Mouse (Mus musculus) embryonic facial prominence, embryonic 15.5 days (tissue): ENCODE measurements around the gene Dvl3. TPM values are rescaled to one million over a fixed set of nuclear protein-coding genes. Genes with fewer than 3 reads are reported as not detected.

ENCODE experiments used
- ATAC-seq: fragments of 200-750 bp; cut with Nextera tagmentation; 2 replicates; pipeline ENCODE4 v1.8.0; 2017; ENCODE audit warnings: low read depth, moderate TSS enrichment; ENCODE audit not compliant: insufficient number of reproducible peaks, low FRiP score, low TSS enrichment
- H3K27ac ChIP-seq: fragments of 300-500 bp; sonication (generic); replicated peaks from 2 replicates; pipeline ENCODE4 v1.5.1; 2015; ENCODE audit warnings: mild to moderate bottlenecking, inconsistent platforms
- H3K27me3 ChIP-seq: fragments of 300-500 bp; sonication (generic); 2 replicates; pipeline ENCODE4 v1.6.1; 2015; ENCODE audit warnings: inconsistent platforms
- H3K36me3 ChIP-seq: fragments of 300-500 bp; sonication (generic); 2 replicates; pipeline ENCODE4 v1.6.1; 2015; ENCODE audit warnings: mild to moderate bottlenecking, inconsistent platforms
- H3K4me1 ChIP-seq: fragments of 300-500 bp; sonication (generic); 2 replicates; pipeline ENCODE4 v1.6.1; 2015; ENCODE audit warnings: inconsistent platforms
- H3K4me2 ChIP-seq: fragments of 300-500 bp; sonication (generic); replicated peaks from 2 replicates; pipeline ENCODE4 v1.6.1; 2015; ENCODE audit warnings: mild to moderate bottlenecking, inconsistent platforms
- H3K4me3 ChIP-seq: fragments of 300-500 bp; sonication (generic); replicated peaks from 2 replicates; pipeline ENCODE4 v1.5.1; 2015; ENCODE audit warnings: mild to moderate bottlenecking, inconsistent platforms
- H3K9ac ChIP-seq: fragments of 300-500 bp; sonication (generic); 2 replicates; pipeline ENCODE4 v1.6.1; 2015; ENCODE audit warnings: inconsistent platforms
- H3K9me3 ChIP-seq: fragments of 300-500 bp; sonication (generic); replicated peaks from 2 replicates; pipeline ENCODE4 v1.6.1; 2016; ENCODE audit warnings: inconsistent platforms
- WGBS: fragments of 180-500 bp; shearing (Covaris S2); methylation state at CpG from one replicate; pipeline ENCODE4 v1.1.7; 2015; 5-methylcytosine and 5-hydroxymethylcytosine counted together
- polyA plus RNA-seq: library from polyadenylated mRNA; unstranded; fragments of >200 nt; fragmentation: Nextera tagmentation; extraction: Ambion mirVana; gene quantifications from 2 replicates; pipeline ENCODE4 v1.2.1, GENCODE M21; 2015

Gene Dvl3
- polyA plus RNA-seq, 1 experiment from 2014 or later = 31.0 TPM

DNA sequence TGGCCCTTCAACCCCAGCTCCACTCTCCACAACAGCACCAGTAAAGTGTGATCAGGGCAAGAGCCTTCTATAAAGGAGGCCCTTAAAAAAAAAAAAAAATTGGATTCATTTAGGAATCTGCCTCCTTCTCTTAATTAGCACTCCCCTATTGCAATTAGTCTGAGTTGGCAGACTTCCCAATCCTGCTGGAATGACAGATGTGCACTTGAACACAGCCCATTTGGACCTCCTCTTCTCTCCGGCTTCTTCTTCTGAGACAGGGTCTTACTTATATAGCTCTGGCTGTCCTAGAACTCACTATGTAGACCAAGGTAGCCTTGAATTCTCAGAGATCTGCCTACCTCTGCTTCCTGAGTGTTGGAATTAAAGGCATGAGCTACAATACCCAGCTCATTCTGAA lies 12.6 kb downstream of the Dvl3 start:
- Histone ChIP-seq H3K4me3 (no peak overlapping the region), H3K4me2 (no peak overlapping the region), H3K9ac (no peak overlapping the region), H3K27me3 (no peaks in the 10 kb centered on the region), H3K27ac (no peak overlapping the region), H3K4me1 (no peaks in the 10 kb centered on the region), H3K36me3 (peaks cover 88% of the 10 kb centered on the region), H3K9me3 (no peaks in the 10 kb centered on the region)
- ATAC-seq = no peak
- WGBS = 60% methylated on average over 1 of the region's 1 CpGs

DNA sequence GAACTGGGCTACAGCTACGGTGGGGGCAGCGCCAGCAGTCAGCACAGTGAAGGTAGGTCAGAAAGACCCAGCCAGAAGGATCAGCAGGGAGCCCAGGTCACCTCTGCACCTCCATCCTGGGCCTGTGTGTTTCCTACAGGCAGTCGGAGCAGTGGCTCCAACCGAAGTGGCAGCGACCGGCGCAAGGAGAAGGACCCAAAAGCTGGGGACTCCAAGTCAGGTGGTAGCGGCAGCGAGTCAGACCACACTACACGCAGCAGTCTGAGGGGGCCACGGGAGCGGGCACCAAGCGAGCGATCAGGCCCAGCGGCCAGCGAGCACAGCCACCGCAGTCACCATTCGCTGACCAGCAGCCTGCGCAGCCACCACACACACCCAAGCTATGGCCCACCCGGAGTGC lies 14.2 kb downstream of the Dvl3 start:
- Histone ChIP-seq H3K4me3 (no peak overlapping the region), H3K27ac (no peak overlapping the region), H3K36me3 (peaks cover 75% of the 10 kb centered on the region), H3K27me3 (no peaks in the 10 kb centered on the region), H3K9me3 (no peaks in the 10 kb centered on the region), H3K4me2 (no peak overlapping the region), H3K9ac (no peak overlapping the region), H3K4me1 (peaks cover 2% of the 10 kb centered on the region; the same call in 1 of the 2 replicates)
- ATAC-seq = no peak
- 97% methylated on average over 20 of the region's 20 CpGs for WGBS

DNA sequence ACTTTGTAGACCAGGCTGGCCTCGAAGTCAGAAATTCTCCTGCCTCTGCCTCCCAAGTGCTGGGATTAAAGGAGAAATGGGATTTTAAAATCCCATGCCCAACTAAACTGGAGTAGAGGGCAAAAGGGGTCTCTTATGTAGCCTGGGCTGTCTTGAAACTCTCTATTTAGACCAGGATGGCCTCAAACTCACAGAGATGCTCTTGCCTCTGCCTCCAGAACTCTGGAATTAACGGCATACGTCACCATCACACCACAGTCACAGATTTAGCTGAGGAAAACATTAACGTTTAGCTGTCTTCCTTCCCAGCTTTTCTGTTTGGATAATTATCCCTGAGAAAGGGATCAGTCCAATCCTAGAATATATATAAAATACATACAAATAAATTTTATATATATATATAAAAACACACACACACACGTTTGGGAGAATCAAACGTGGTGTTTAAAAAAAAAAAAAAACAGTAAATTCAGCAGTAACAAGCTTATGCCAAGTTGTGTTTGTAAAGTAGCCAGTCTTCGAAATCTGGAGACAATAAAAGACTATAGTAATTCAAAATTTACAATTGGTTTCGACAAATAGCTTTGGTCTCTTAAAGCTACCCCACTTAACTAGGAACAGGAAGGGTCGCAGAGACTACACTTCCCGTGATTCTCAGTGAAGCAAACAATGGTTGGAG lies 18.0 kb downstream of the Dvl3 start:
- Histone ChIP-seq H3K27ac (no peak overlapping the region), H3K4me1 (peaks cover 24% of the 10 kb centered on the region), H3K36me3 (peaks cover 58% of the 10 kb centered on the region), H3K9me3 (no peaks in the 10 kb centered on the region), H3K9ac (no peak overlapping the region), H3K4me2 (peak overlapping the region; percentile 28; the same call in 1 of the 2 replicates), H3K27me3 (no peaks in the 10 kb centered on the region), H3K4me3 (no peak overlapping the region)
- 36% methylated on average over 10 of the region's 10 CpGs for WGBS
- ATAC-seq = no peak

GRCm38 (mm10) chr16:20535296-20536080 lies 18.7 kb downstream of the Dvl3 start, which contains the start of gene Ap2m1:
TSS of gene Ap2m1 (plus strand) at chr16:20535478.
- H3K27me3 ChIP-seq = no peaks in the 10 kb centered on the region
- H3K4me1 ChIP-seq = peaks cover 24% of the 10 kb centered on the region
- H3K36me3 ChIP-seq = peaks cover 58% of the 10 kb centered on the region
- peak within 1 kb of the TSS; percentile 93 for H3K4me3 ChIP-seq
- peak; percentile 98 for ATAC-seq
- peak within 1 kb of the TSS; percentile 93 for H3K9ac ChIP-seq
- no peaks in the 10 kb centered on the region for H3K9me3 ChIP-seq
- under 1% methylated on average over 51 of the region's 52 CpGs for WGBS
- peak within 1 kb of the TSS; percentile 88 for H3K27ac ChIP-seq
- H3K4me2 ChIP-seq = peak within 1 kb of the TSS; percentile 67

DNA sequence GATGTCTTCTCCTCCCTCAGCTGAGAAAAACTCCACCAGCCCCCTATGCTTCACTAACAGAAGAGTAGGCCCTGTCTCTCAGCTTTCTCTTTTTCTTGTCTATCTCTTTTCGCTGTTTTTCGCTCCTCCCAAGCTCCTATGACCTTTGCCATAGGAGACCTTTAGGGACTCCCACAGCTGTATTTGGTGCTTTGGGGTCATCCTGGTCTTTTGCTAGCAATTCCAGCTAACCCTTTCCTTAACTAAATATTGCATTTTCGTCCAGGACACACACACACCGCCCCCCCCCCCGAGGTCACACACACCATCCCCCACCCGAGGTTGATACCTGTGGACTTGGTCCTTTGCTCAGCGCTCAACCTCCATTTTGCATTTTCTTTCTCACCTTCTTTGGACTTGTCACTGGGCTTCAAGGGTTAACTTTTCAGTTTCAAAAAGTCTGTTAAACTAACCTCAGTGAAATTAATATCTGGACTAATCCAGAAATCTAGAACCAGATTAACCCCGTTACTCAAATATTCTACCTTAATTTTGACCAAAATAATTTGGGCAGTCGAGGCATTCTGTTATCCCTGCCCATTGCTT lies 19.4 kb downstream of the Dvl3 start:
- Histone ChIP-seq H3K36me3 (peaks cover 58% of the 10 kb centered on the region), H3K27me3 (no peaks in the 10 kb centered on the region), H3K4me1 (peaks cover 24% of the 10 kb centered on the region), H3K27ac (peak overlapping the region; percentile 88), H3K4me3 (peak overlapping the region; percentile 93), H3K4me2 (peak overlapping the region; percentile 67), H3K9ac (peak overlapping the region; percentile 93), H3K9me3 (no peaks in the 10 kb centered on the region)
- 26% methylated on average over 9 of the region's 9 CpGs for WGBS
- no peak for ATAC-seq

- Histone ChIP-seq H3K4me1 (peaks cover 24% of the 10 kb centered on the region), H3K9me3 (no peaks in the 10 kb centered on the region), H3K27me3 (no peaks in the 10 kb centered on the region), H3K4me2 (peak overlapping the region; percentile 67), H3K4me3 (peak overlapping the region; percentile 93), H3K9ac (peak overlapping the region; percentile 13), H3K27ac (peak overlapping the region; percentile 44; the same call in 1 of the 2 replicates), H3K36me3 (peaks cover 58% of the 10 kb centered on the region)
- 22% methylated on average over 5 of the region's 5 CpGs for WGBS
- no peak for ATAC-seq
These were observed 20.3 kb downstream of the Dvl3 start for GRCm38 (mm10) chr16:20537071-20537471.

DNA sequence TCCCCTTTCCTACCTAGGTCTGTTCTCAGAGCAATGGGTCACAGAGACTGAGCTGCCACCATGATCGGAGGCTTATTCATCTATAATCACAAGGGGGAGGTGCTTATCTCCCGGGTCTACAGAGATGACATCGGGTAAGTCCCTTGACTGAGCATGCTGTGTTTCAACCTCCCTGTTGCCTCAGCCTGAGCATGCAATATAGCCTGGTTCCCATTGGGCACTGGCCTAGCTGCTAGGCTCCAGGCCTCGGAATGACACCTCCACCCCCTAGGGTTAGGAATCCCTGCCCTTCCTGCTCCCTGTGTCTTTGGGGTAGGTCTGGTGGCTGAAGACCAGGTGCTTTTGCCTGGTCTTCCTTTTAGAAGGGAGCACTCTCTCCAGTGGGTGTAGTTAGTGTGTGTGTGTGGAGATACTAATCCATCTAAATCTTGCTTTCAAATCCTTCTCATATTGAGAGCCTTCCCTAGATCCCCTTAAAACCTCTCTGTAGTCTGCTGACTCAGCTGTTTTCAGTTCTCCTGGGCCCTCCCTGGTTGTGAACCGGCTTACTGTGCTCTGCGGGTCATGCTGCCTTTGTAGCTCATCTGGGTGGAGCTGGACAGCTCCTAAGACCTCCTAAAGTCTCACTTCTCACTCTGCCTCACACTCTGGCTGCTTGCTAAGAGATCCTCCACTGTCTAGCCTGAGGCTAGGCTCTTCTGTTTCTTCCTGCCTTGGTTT lies 21.0 kb downstream of the Dvl3 start:
- H3K27me3 ChIP-seq = no peaks in the 10 kb centered on the region
- peak overlapping the region; percentile 13 for H3K9ac ChIP-seq
- peak overlapping the region; percentile 67 for H3K4me2 ChIP-seq
- no peak for ATAC-seq
- H3K4me3 ChIP-seq = peak overlapping the region; percentile 93
- H3K9me3 ChIP-seq = no peaks in the 10 kb centered on the region
- peaks cover 59% of the 10 kb centered on the region for H3K36me3 ChIP-seq
- no peak overlapping the region for H3K27ac ChIP-seq
- peaks cover 24% of the 10 kb centered on the region for H3K4me1 ChIP-seq
- 38% methylated on average over 6 of the region's 6 CpGs for WGBS

DNA sequence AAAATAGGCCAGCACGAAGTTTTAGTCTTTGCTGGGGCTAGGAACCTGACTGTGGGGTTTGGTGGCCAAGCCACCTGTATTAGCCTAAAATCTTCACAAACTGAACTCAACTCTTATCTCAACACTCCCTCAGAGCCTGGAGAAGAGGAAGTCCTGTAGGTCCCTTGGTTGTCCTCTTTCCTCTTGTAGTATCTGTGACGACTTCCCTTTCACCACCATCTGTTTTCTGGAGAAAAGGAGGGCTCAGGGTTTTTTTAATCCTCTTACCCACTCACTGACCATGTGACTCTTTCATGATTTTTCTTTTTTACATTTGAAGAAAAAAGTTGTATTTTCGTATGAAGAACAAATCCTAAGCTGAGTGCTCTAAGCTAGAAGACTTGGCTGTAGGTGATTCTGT lies 22.9 kb downstream of the Dvl3 start:
- Histone ChIP-seq H3K9me3 (no peaks in the 10 kb centered on the region), H3K27me3 (no peaks in the 10 kb centered on the region), H3K36me3 (peaks cover 64% of the 10 kb centered on the region), H3K4me1 (peaks cover 24% of the 10 kb centered on the region), H3K9ac (no peak overlapping the region), H3K4me3 (no peak overlapping the region), H3K4me2 (no peak overlapping the region), H3K27ac (no peak overlapping the region)
- no peak for ATAC-seq
- WGBS = 70% methylated on average over 3 of the region's 3 CpGs

- peaks cover 71% of the 10 kb centered on the region for H3K36me3 ChIP-seq
These were observed 23.7 kb downstream of the Dvl3 start for GRCm38 (mm10) chr16:20540438-20540837.

GRCm38 (mm10) chr16:20545696-20546095 lies 28.9 kb downstream of the Dvl3 start:
- H3K4me2 ChIP-seq = no peak overlapping the region
- WGBS = 87% methylated on average over 10 of the region's 10 CpGs
- peaks cover 56% of the 10 kb centered on the region for H3K36me3 ChIP-seq
- no peak overlapping the region for H3K27ac ChIP-seq
- H3K4me3 ChIP-seq = no peak overlapping the region
- H3K27me3 ChIP-seq = no peaks in the 10 kb centered on the region
- no peak overlapping the region for H3K9ac ChIP-seq
- ATAC-seq = no peak
- no peaks in the 10 kb centered on the region for H3K9me3 ChIP-seq
- peaks cover 21% of the 10 kb centered on the region for H3K4me1 ChIP-seq

More at GRCm38 (mm10) chr16:20540438-20540837, 23.7 kb downstream of the Dvl3 start:
- Histone ChIP-seq H3K27me3 (no peaks in the 10 kb centered on the region), H3K9ac (no peak overlapping the region), H3K4me3 (no peak overlapping the region), H3K4me2 (no peak overlapping the region), H3K27ac (no peak overlapping the region), H3K4me1 (peaks cover 24% of the 10 kb centered on the region), H3K9me3 (no peaks in the 10 kb centered on the region)
- 87% methylated on average over 4 of the region's 4 CpGs for WGBS
- ATAC-seq = no peak

DNA sequence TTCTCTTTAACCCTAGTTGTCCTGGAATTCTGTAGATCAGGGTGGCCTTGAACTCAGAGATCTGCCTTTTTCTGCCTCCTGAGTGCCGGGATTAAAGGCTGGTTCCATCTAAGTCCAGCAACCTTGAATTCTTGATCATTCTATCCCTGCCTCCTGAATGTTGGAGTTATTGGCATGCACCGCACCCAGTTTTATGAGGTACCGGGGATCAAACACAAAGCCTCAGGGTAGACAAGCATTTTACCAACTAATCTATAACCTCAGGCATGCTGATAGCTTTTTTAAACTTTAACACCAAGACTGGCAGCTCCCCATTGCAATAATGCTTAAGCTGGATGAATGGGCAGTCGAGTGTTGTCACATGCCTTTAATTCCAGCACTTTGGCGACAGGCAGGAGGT lies 30.6 kb downstream of the Dvl3 start:
- 44% methylated on average over 5 of the region's 5 CpGs for WGBS
- peak overlapping the region; percentile 81 for H3K4me3 ChIP-seq
- H3K9me3 ChIP-seq = no peaks in the 10 kb centered on the region
- peaks cover 55% of the 10 kb centered on the region for H3K36me3 ChIP-seq
- peak overlapping the region; percentile 83 for H3K27ac ChIP-seq
- H3K4me2 ChIP-seq = peak overlapping the region; percentile 73
- peaks cover 21% of the 10 kb centered on the region for H3K4me1 ChIP-seq
- ATAC-seq = no peak
- no peaks in the 10 kb centered on the region for H3K27me3 ChIP-seq
- peak overlapping the region; percentile 62; the same call in 1 of the 2 replicates for H3K9ac ChIP-seq
